Mouse (Mus musculus) kidney, adult 11 months (tissue): ENCODE results near the gene Krt80.

ENCODE experiments used
- DNase-seq: peaks from one replicate; pipeline ENCODE4 v3.0.0; 2022

Gene Krt80

DNA sequence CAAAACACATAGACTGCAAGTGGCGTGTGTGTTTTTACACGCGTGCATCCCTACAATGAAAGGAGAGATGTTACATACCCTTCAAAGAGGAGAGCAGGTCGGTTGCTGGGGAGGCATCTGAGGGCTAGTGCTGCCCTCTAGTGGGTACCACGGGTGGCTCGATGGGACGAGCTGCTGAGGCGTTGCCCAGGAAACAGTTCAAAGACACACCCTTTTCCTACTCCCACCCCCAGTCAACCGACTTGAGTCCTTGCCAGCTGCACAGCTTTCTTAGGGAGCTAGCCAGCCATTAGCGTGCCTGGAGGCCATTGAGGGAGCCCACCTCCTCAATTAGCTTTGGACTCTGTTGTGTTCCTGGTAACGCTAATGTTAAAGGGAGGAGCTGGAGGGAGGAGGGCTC, 54.1 kb downstream of the Krt80 start:
- DNase-seq: peak; percentile 88

DNA sequence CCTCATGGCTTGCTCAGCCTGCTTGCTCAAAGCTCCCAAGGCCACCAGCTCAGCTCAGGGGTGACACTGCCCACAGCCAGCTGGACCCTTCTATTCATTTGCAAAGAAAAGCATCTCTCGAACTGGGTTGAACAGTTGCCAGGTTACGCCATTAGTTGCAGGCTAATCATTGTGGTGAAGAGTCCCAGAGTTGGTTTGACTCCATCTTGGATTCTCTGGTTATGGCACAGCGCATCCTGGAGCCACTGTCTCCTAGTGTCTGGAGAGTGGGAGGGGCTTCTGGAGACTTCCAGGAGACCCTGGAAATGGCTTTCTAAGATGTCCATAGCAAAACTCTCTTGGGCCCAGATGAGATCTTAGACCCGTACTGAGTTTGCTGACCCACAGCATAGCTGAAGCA, 54.6 kb downstream of the Krt80 start:
- no peak for DNase-seq

DNA sequence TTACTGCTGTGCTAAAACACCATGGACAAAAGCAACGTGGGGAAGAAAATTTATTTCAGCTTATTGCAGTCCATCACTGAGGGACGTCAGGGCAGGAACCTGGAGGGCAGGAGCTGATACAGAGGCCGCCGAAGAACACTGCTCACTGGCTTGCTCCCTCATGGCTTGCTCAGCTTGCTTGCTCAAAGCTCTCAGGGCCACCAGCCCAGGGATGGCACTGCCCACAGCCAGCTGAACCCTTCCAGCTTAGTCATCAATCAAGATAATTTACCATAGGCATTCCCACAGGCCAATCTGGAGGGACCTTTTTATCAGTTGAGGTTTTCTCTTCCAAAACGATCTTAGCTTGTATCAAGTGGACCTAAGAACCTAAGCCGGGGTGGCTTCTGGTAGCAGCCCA, 58.0 kb downstream of the Krt80 start:
- no peak for DNase-seq

DNA sequence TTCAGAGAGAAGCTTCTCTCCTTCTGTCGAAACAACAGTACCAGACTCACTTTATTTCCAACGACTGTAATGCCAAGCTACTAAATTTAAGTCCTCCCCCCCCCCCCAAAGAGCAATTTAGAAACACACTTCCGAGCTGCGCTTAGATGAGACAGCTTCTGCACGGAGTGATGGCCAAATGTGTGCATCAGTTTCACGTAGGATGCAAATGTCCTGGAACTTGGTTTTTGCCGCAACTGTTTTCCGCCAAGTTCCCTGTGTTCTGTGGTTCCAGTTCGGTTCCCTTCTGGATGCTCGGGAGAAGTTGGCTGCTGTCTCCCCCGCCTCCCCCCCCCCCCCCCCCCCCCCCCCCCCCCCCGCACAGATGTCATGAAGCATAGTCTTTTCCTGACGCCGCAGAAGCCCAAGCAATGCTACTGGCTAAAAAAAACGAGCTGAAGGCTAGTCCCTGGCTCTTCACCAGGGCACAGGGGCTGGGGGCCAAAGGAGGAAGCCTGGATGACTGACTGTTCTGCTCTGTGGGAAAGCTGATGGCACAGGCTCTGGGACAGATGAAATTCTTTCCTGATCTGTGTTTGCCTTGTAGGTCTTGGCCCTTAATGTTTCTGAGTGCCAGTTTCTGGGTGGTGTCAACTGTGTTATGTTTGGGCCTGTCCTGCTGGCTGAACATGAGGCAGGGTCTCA, 58.7 kb downstream of the Krt80 start:
- no peak for DNase-seq

DNA sequence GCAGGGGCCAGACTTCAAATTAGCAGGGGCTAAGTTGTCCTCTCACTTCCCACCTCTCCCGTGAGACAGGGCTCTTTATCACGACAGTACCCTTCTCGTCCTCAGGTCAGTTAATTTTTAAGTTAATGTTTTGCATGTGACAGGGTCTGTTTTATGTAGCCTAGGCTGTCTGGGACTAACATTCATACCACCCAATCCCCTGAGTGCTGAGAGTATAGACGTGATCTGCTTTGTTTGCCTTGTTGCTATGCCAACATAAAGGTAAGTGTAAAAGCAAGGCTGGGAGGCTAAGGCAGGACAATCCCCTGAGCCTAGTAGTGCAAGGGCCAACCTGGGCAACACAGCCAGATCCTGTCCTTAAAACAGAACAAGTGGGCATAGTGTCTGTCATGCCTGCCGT, 60.5 kb downstream of the Krt80 start:
- no peak for DNase-seq

DNA sequence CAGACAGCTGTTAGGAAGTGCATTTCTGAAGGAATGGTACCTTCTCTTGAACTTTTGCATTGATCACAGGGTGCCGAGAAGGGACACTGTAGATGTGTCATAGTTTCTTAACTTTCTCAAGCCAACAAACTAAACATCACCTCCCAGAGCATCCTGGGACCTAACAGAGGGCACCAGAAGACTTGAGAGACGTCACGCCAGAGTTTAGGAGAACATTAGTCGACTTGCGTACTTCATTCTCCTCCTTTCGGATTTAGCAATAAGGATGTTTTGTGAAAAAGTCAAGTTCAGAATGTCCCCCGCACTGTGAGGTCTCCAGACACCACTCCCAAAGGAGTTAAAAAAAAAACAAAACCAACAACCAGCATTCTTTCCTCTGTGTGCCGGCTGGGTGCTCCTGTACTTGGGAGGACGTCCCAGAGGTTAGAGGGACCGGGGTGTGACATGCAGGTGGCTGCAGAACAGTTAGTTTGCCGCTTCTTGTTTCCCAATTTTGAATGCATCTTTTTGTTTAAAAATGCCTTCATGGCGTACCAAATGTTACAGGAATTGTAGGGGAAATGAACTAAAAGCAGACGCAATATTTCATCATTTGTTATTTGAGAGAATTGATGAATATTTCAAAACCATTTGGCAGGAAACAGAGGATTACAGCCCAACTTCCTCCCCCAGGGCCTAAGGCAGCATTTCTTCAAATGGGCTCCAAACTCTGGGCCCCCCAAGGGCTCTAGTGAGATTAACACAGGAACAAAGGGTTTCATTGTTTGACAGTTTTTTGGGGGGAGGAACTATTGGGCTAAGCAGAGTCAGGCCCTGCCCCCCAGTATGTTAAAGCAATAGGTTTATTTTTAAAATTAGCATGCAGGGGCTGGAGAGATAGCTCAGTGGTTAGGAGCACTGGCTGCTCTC, 61.3 kb downstream of the Krt80 start:
- no peak for DNase-seq

DNA sequence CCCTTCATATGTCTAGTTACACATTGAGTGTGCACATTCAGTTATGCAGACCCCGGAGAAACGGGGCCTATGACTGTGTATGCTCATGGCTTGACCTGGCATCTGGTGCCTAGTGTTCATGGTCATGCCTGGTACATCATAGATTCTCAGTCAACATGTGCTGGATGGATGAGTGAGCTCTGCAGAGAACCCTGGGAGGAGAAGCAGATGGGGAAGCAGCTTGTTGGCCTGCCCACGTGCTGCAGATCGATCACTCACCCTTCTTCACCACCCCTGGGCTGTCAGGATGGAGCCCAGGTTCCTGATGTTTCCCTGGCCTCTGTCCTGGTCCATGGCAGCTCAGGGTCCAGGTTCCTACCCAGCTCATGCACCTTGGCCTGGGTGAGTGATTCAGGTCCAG, 63.5 kb downstream of the Krt80 start:
- no peak for DNase-seq

DNA sequence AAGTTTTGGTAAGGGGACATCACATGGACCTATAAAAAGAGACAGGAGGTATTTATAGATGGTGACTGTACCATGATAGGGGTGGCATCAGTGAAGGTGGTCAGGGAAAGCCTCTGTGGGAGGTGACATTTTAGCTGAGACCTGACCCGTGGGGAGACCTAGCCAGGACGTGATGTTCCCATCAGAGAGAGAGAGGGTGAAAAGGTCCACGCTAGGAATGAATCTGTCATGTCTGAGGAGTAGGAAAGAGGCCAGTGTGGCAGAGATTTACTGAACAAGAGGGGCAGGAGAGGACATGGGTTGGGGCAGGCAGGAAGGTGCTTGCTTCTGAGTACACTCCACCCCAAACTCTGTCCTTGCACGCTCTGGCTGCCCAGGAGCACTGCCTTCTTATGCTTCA, 66.1 kb downstream of the Krt80 start:
- DNase-seq: no peak

DNA sequence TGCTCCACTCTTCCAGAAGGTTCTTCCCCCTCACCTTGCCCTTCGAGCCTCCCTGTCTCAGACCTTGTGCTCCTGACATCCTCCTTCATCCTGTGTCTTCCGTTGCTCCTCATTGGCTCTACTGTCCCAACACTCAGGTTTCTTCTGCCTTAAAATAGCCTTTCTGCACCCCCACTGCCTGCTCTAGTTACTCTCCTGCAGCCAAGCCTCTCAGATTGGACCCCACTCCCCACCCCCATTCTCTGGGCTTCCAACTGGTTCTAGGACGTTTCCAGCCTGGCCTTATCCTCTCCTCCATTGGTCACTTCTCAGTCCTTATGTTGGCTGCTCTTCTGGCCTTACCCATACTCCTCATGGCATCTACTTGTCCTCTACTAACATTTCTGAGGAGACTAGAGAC, 67.8 kb downstream of the Krt80 start:
- DNase-seq: no peak

DNA sequence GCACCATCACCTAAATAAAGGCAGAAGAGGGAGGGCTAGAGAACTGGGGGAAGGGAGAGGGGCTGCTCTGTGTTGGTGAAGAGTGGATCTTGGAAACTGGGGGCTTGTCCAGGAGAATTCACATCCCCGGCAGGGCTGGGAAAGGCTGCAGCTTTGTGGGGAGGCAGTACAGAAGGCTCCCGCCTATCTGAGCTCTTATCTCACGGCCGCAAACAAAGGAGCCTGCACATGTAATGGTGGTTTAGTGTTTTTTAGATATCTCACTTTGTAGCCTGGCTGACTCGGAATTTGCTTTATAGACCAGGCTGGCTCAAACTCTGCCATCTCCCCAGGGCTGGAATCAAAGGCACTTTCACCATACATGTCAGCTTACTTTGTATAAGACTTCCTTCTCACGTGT, 69.8 kb downstream of the Krt80 start:
- DNase-seq: no peak

DNA sequence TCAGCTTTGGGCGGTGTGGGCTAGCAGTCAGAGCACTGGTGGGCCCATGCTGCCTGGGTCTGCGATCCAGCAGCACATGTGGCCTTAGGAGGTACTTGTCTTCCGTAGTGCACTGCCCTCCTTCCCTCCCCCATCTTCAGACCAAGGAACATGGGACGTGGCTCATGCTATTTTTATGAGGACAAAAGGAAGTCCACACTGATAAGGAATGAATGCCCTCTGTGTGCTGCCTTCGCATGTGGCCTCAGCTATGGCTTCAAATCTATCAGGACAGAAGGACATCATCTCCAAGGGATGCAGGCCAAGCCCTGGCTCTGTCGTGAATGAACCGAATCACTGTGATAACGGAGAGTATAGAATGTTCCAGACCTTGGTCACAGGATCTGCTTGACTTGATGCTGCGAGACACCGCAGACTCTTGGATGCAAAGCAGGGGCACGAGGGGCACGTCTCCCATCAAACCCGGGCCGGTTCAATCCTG, 70.4 kb downstream of the Krt80 start:
- DNase-seq: no peak

DNA sequence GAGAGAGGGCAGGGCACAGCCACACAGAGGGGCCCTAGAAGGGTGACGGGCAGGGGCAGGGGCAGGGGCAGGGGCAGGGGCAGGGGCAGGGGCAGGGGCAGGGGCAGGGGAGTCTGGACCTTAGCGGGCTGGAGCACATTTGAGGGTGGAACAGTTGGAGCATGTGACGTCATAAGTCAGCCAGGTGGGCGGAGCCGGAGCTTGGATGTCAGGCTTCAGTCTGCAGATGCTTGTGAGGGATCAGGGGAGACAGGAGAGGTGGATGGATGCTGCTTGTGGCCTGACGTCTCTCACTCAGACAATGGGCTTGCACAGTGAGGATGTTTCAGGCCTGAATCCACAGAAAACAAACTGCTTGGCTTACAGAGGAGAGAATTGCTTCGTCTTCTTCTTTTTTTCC, 71.4 kb downstream of the Krt80 start:
- no peak for DNase-seq

DNA sequence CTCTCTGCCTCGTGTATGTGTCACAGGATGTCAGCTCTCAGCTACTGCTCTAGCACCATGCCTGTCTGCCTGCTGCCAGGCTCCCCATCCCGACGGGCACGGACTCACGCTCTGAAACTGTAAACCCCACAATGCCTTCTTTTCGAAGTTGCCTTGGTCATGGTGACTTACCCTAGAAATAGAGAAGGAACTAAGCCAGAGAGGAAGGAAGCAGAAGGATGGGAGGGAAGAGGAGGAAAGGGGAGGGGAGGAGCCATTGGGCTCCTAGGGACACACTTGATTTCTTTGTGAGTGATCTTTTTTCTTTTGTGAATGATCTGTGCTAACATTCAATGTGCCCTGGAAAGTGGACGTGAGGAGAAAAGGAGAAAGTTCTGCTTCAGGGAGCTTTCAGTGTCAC, 72.0 kb downstream of the Krt80 start:
- DNase-seq: no peak
